Mouse (Mus musculus) central nervous system, embryonic 14 days (tissue): Measurements from ENCODE around the gene Pmch. TPM values are rescaled to one million over a fixed set of nuclear protein-coding genes. Genes with fewer than 3 reads are reported as not detected.

Experiments used
- polyA plus RNA-seq: library from polyadenylated mRNA; depleted of rRNA; stranded (reverse); fragments of >200 nt; gene quantifications from 2 replicates; pipeline ENCODE4 v1.2.3, GENCODE M21; 2012; rRNA removed

The Pmch gene
- 2.7 and 4.0 TPM in 2 replicates for polyA plus RNA-seq

GRCm38 (mm10) chr10:88090772-88091171 lies at the start of gene Pmch:
TSS of gene Pmch (plus strand) at chr10:88091072.

Other genes starting within 250 kb of the Pmch start
- gene Igf1, start 232.8 kb upstream of the Pmch start, polyA plus RNA-seq, result 9.1 and 33.0 TPM in 2 replicates
- gene Parpbp, start 55.9 kb downstream of the Pmch start, polyA plus RNA-seq, result 3.8 and 4.4 TPM in 2 replicates
- gene Nup37, start 55.9 kb downstream of the Pmch start, polyA plus RNA-seq, result 26.5 and 29.4 TPM in 2 replicates
- 27.3 and 29.8 TPM in 2 replicates for gene Washc3, start 110.0 kb downstream of the Pmch start, polyA plus RNA-seq